Mouse (Mus musculus) cerebellum, postnatal 14 days (tissue): ENCODE data around the gene Ifnl3.

Experiments
- DNase-seq, 2 experiments: peaks; one replicate each; pipeline ENCODE4 v3.0.0; 2021; ENCODE audit warnings: mixed read lengths in 2 of 2

Gene Ifnl3

DNA sequence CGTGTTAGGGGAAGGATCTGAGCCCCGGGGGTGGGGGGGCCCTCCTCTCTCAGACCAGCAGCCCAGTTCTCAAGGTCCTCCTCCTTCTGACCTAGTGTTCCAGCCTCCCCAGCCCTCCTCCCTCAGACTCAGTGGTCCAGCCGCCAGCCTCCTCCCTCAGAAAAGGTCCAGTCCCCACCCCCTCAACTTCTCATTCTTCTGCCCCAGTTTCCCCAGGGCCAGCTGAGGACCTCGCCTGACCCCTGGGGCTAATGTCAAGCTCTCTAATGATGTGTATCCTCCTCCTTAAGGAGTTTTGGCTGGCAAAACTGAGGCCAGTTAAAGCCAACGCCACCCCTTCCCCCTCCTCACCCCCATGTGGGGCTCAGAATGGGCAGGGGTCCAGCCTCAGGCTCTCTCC lies 24.5 kb downstream of the Ifnl3 start, which contains the start of gene Nccrp1:
Gene Nccrp1 (minus strand): TSS at position 101 of the 400 bp plus-strand sequence.
- no peak for DNase-seq

- DNase-seq = no peak
Observed at GRCm38 (mm10) chr7:28547628-28548027, 25.0 kb downstream of the Ifnl3 start.

GRCm38 (mm10) chr7:28553076-28553475 lies 30.4 kb downstream of the Ifnl3 start:
- DNase-seq = no peak

GRCm38 (mm10) chr7:28555939-28556535 lies 33.4 kb downstream of the Ifnl3 start:
- no peak for DNase-seq

DNA sequence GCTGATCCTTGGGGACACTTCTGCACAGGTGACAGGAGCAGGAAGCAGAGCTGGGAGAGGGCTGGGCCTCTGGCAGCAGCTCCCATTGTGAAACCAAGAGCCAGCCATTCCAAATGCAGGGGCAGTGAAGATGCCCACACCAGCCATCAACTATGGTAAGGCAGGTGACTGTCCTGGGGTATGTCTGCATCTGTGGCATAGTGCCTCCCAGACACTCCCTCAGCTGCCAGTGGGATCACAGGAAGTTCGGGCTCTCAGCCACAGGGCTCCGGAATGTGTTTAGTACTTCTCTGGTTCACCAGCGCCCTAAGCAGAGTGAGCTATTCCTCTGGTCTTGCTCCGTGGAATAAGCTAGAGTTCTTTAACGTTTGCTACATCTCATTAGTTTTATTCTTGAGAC lies 34.4 kb downstream of the Ifnl3 start:
- no peak for DNase-seq

DNA sequence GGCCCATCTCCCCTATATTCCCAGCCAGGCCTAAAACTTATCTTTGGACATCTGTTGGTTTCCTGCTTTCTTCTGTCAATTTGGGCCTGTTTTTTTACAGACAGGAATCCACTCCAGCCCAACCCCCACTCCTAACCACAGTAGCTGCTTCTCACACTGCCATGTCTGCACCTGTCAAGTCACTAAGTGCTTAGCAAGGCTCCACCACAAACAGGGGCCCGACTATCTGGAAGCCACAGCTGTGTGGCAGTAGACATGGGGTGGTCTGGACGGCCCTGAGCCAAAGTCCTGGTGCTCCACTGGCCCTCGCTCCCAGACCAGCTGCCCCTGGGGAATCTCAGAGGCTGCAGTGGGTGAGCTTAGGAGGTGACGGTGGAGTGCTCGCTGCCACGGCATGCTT lies 35.1 kb downstream of the Ifnl3 start:
- DNase-seq = no peak

GRCm38 (mm10) chr7:28558486-28558885 lies 35.9 kb downstream of the Ifnl3 start:
- no peak for DNase-seq

- no peak for DNase-seq
Observed at GRCm38 (mm10) chr7:28560856-28561255, 38.2 kb downstream of the Ifnl3 start.

DNA sequence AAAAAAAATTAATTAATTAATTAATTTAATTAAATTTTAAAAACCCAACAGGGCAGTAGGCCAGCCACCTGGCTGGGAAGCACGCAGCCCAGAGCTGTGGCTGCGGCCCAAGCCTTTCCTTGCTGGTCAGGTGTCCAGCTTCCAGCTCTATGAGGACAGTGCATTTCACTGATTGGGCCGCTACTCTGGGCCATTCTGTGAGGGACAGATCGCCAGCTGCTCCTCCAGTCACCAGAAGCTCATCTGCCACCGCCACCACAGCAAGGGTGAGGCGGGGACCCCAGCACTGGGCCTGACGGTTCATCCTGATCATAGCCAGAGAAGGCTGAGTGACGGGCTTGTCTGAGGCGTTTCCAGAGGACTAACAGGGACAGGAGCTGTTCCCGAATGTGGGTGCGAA lies 39.3 kb downstream of the Ifnl3 start:
- peak; percentile 58 to 71 for DNase-seq

DNA sequence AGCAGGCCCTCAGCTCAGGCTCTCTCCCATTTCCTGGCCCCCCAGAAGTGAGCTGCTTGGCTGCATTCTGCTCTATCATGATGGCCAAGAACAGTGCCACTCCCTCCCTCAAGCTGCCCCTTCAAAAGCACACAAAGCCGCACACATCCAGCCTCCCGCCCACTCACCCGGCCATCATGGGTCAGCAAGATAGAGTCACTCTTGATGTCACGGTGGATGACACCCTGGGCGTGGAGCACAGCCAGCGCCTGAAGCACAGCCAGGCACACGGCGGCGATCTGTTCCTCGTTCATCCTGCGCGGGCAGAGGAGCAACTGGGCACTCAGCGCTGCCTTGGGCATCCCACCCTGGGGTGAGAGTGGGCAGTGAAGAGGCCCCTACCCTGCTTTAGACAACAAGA lies 39.7 kb downstream of the Ifnl3 start:
- DNase-seq = peak; percentile 68 to 74

DNA sequence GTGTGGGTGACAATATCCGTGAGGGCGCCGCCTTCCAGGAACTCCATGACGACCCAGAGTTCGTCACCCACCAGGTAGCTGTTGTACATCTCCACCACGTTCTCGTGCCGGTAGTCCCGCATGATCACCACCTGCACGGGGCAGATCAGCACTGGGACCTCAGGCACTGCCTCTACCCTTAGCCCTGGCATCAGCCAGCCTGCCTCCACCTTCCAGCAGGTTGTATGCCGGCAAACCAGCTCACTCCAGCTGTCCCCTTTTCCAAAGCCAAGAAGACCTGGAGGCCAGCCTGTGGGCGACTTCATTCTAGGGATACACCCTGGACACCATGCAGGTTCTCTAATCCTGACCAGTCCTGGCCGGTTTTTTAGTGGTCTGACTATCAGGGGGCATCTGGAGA lies 40.3 kb downstream of the Ifnl3 start:
- peak; percentile 54 to 55 for DNase-seq

DNA sequence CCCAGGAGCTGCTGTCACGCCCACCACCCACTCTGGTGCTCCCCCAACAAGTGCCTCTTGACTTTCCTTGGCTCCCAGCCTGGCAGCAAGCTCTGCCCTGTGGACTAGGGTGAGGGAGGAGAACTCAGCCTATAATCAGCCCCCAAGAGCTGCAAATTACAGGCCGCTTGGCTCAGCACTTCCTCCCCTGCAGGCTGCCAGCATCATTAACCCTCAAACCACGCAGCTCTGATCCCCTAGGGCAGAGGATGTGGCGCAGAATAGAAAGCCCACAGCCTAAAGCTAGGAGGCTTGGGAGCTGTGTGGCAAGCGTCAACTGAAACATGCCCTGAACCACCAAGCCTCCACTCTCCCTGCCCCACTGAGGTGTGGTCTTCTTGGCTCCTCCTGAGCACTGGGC lies 42.8 kb downstream of the Ifnl3 start:
- DNase-seq = peak in 1 of 2 experiments; percentile 11

- no peak for DNase-seq
Observed at GRCm38 (mm10) chr7:28567539-28567938, 44.9 kb downstream of the Ifnl3 start.

GRCm38 (mm10) chr7:28568253-28568652 lies 45.6 kb downstream of the Ifnl3 start:
- DNase-seq = peak; percentile 76 to 81

DNA sequence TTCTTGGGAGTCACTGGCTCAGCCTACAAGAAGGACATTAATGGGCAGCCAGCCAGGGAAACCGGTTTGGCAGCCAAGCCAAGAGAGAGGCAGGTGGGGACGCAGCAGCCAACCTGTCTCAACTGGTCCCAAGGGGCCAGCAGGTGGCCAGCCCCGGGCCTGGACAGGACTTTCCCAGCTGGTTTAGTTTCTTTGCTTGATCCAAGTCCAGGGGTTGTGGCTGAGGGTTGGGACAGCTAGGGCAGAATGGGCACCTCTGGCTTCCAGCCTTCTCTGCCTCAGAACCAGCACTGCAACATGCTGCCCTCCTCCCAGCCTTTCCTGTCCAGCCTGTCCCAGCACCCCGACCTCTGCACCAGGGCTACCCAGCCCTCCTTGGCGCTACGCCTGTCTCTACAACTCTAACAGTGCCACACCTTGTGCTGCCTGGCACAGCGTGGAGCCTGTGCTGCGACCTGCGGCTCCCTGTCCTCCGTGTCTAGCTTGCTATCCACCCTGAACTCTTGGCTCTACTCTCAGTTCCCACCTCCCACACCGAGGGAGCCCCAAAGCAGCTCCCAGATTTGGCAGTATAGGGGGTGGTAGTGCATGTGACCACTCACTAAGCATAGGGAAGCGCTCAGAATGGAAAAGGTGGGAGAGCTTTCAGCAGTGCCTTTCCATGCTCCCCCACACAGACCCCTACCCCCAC lies 47.8 kb downstream of the Ifnl3 start:
- peak; percentile 73 to 81 for DNase-seq

DNA sequence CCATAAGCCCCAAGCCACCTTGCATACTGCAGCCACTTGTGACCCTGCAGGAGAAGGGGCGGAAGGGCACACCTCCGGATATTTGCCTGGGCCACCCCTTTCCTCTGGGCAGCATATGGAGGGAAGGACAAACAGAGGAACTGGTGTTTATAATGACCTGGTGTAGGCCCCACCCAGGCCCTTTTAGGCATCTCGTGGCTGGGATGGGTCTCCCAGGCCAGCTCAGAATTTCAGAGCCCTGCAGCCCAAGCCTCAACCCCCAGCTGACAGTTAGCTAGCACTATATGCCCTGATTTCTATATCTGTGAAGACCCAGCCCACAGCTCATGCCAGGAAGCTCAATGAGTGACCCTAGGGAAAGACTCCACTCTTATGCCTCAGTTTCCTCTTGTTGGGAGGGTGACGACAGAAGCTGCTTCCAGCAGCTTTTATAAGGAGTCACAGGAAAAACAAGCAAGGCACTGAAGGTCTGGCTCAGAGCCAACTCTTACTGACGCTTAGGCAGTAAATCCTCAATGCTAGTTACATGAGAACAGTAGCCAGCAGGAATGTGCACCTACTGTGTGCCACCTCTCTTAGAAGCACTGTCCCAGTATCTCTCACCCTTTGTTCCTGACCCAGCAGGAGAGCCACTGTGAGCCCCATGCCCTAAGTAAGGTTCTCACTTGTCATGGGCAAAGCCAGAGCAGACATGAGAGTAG lies 48.5 kb downstream of the Ifnl3 start:
- peak in 1 of 2 experiments; percentile 58 for DNase-seq

GRCm38 (mm10) chr7:28572689-28573088 lies 50.1 kb downstream of the Ifnl3 start:
- DNase-seq = no peak

DNA sequence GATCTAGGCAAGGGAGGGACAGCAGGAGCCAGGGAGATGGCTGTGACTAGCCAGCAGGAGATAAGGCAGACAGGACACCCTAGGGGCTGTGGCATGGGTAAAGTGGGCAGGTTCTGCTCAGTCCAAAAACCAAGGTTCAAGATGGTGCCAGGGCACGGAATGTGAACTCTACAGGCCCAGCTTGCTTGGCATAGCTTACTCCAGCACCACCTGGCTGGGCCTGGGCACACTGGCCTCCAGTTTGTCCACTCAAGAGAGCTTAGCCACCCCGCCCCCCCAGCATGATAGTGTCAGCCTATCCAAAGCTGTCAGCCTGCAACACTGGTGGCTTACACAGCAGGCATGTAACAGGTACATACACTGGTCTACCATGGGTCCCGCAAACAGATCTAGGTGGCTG lies 50.6 kb downstream of the Ifnl3 start:
- DNase-seq = no peak
